Mouse (Mus musculus) intestine, embryonic 16.5 days (tissue): ENCODE results near the gene Kcnh3. TPM values are rescaled to one million over a fixed set of nuclear protein-coding genes. Genes with fewer than 3 reads are reported as not detected.

Source experiments
- polyA plus RNA-seq: library from polyadenylated mRNA; unstranded; fragments of >200 nt; fragmentation: Nextera tagmentation; extraction: Ambion mirVana; gene quantifications from 2 replicates; pipeline ENCODE4 v1.2.1, GENCODE M21; 2015

The Kcnh3 gene
- polyA plus RNA-seq, 1 experiment from 2014 or later: 0.56 TPM

Other genes with a start within 250 kb of the Kcnh3 start
- gene Tuba1c, start 195.0 kb upstream of the Kcnh3 start, polyA plus RNA-seq: 295 and 311 TPM in 2 replicates
- 35.0 and 38.4 TPM in 2 replicates for gene Prph, start 169.7 kb upstream of the Kcnh3 start, polyA plus RNA-seq
- gene Troap, start 150.3 kb upstream of the Kcnh3 start, polyA plus RNA-seq: 20.2 and 25.4 TPM in 2 replicates
- gene C1ql4, start 137.0 kb upstream of the Kcnh3 start, polyA plus RNA-seq: 0.09 and 0.17 TPM in 2 replicates
- 45.0 and 45.4 TPM in 2 replicates for gene Dnajc22, start 131.7 kb upstream of the Kcnh3 start, polyA plus RNA-seq
- gene Spats2, start 98.9 kb upstream of the Kcnh3 start, polyA plus RNA-seq: 18.1 and 20.9 TPM in 2 replicates
- 124 and 128 TPM in 2 replicates for gene Mcrs1, start 27.1 kb downstream of the Kcnh3 start, polyA plus RNA-seq
- gene Prpf40b, start 70.2 kb downstream of the Kcnh3 start, polyA plus RNA-seq: 29.8 and 34.8 TPM in 2 replicates
- 0.24 TPM in 1 of 2 replicates, not detected in the other for gene Fam186b, start 71.0 kb downstream of the Kcnh3 start, polyA plus RNA-seq
- 10.6 and 10.8 TPM in 2 replicates for gene Fmnl3, start 145.6 kb downstream of the Kcnh3 start, polyA plus RNA-seq
- 726 and 829 TPM in 2 replicates for gene Tmbim6, start 168.0 kb downstream of the Kcnh3 start, polyA plus RNA-seq
- 5.8 and 6.5 TPM in 2 replicates for gene Nckap5l, start 232.9 kb downstream of the Kcnh3 start, polyA plus RNA-seq
- 14.3 and 16.2 TPM in 2 replicates for gene Bcdin3d, start 249.9 kb downstream of the Kcnh3 start, polyA plus RNA-seq